Mouse (Mus musculus) forebrain, embryonic 14.5 days (tissue): ENCODE data around the gene Jam3. TPM values are rescaled to one million over a fixed set of nuclear protein-coding genes. Genes with fewer than 3 reads are reported as not detected.
"Not testable (repeated sequence)": the region's sequence is repeated elsewhere in the genome, so short reads cannot be mapped to it uniquely, and the experiment has no call there.

Experiments used
- ATAC-seq: fragments of 200-750 bp; cut with Nextera tagmentation; 2 replicates; pipeline ENCODE4 v1.8.0; 2017; ENCODE audit warnings: mild to moderate bottlenecking, moderate library complexity
- DNase-seq: peaks from one replicate; pipeline ENCODE4 v3.0.0-alpha.2; 2015; ENCODE audit warnings: low spot score
- H3K27ac ChIP-seq: fragments of 300-500 bp; sonication (generic); 2 replicates; pipeline ENCODE4 v1.5.1; 2014; ENCODE audit warnings: low read depth, mild to moderate bottlenecking, control low read depth, low read length, moderate library complexity
- H3K27me3 ChIP-seq: fragments of 300-500 bp; sonication (generic); replicated peaks from 2 replicates; pipeline ENCODE4 v1.6.1; 2014; ENCODE audit warnings: low read length, control low read depth, mixed read lengths; ENCODE audit not compliant: control insufficient read depth, insufficient read depth
- H3K36me3 ChIP-seq: fragments of 300-500 bp; sonication (generic); 2 replicates; pipeline ENCODE4 v1.6.1; 2014; ENCODE audit warnings: low read length, control low read depth; ENCODE audit not compliant: control insufficient read depth, insufficient read depth
- H3K4me1 ChIP-seq: fragments of 300-500 bp; sonication (generic); 2 replicates; pipeline ENCODE4 v1.6.1; 2014; ENCODE audit warnings: antibody characterized with exemption, low read length, control low read depth; ENCODE audit not compliant: control insufficient read depth, insufficient read depth
- H3K4me2 ChIP-seq: fragments of 300-500 bp; sonication (generic); 2 replicates; pipeline ENCODE4 v1.6.1; 2014; ENCODE audit warnings: mild to moderate bottlenecking, control low read depth, low read length
- H3K4me3 ChIP-seq: fragments of 300-500 bp; sonication (generic); 2 replicates; pipeline ENCODE4 v1.5.1; 2014; ENCODE audit warnings: low read depth, low read length, control low read depth
- H3K9ac ChIP-seq: fragments of 300-500 bp; sonication (generic); 2 replicates; pipeline ENCODE4 v1.6.1; 2014; ENCODE audit warnings: mild to moderate bottlenecking, low read length, control low read depth, moderate library complexity
- H3K9me3 ChIP-seq: fragments of 300-500 bp; sonication (generic); replicated peaks from 2 replicates; pipeline ENCODE4 v1.6.1; 2016; ENCODE audit warnings: low read length, control low read depth, mixed read lengths; ENCODE audit not compliant: control insufficient read depth
- WGBS: fragments of 180-500 bp; shearing (Covaris S2); extraction: QIAGEN DNeasy Blood & Tissue Kit; methylation state at CpG from one replicate; pipeline ENCODE4 v1.1.7; 2014; 5-methylcytosine and 5-hydroxymethylcytosine counted together
- polyA plus RNA-seq: library from polyadenylated mRNA; unstranded; fragments of >200 nt; fragmentation: Nextera tagmentation; extraction: Ambion mirVana; gene quantifications from 2 replicates; pipeline ENCODE4 v1.2.1, GENCODE M21; 2014

Gene Jam3
- polyA plus RNA-seq, 1 experiment from 2014 or later, result 72.1 TPM

GRCm38 (mm10) chr9:27163661-27164060, 8.4 kb upstream of the Jam3 start:
- WGBS, result 80% methylated on average over 5 of the region's 5 CpGs
- not testable (repeated sequence) for H3K36me3 ChIP-seq, H3K4me2 ChIP-seq, ATAC-seq, H3K4me3 ChIP-seq, H3K9ac ChIP-seq, H3K4me1 ChIP-seq, H3K27ac ChIP-seq, H3K9me3 ChIP-seq, DNase-seq, H3K27me3 ChIP-seq

GRCm38 (mm10) chr9:27153861-27154260, 1.4 kb downstream of the Jam3 start:
- peak overlapping the region; percentile 90 for H3K4me3 ChIP-seq
- H3K4me2 ChIP-seq, result peak overlapping the region; percentile 58
- H3K9me3 ChIP-seq, result no peaks in the 10 kb centered on the region
- H3K27ac ChIP-seq, result 0 out of 2 replicates have a peak overlapping the region, but pooled peaks have one; percentile 21
- ATAC-seq (no peak), DNase-seq (no peak)
- peak overlapping the region; percentile 87 for H3K9ac ChIP-seq
- peaks cover 31% of the 10 kb centered on the region for H3K4me1 ChIP-seq
- H3K27me3 ChIP-seq, result no peaks in the 10 kb centered on the region
- WGBS, result 36% methylated on average over 4 of the region's 4 CpGs
- no peaks in the 10 kb centered on the region for H3K36me3 ChIP-seq

- H3K27me3 ChIP-seq, result no peaks in the 10 kb centered on the region
- peak overlapping the region; percentile 68 for H3K27ac ChIP-seq
- no peak overlapping the region for H3K4me3 ChIP-seq
- peaks cover 39% of the 10 kb centered on the region for H3K4me1 ChIP-seq
- 22% methylated on average over 9 of the region's 9 CpGs for WGBS
- ATAC-seq (no peak), DNase-seq (peak; percentile 5)
- 0 out of 2 replicates have a peak, but pooled peaks cover 13% of the 10 kb centered on the region for H3K36me3 ChIP-seq
- no peaks in the 10 kb centered on the region for H3K9me3 ChIP-seq
- no peak overlapping the region for H3K9ac ChIP-seq
- H3K4me2 ChIP-seq, result peak overlapping the region; percentile 49
Observed at GRCm38 (mm10) chr9:27149836-27150235, 5.4 kb downstream of the Jam3 start.

GRCm38 (mm10) chr9:27148631-27149471, 6.4 kb downstream of the Jam3 start:
- H3K4me1 ChIP-seq, result peaks cover 34% of the 10 kb centered on the region
- ATAC-seq, result peak; percentile 94
- 5% methylated on average over 18 of the region's 18 CpGs for WGBS
- peak overlapping the region; percentile 68 for H3K27ac ChIP-seq
- no peaks in the 10 kb centered on the region for H3K9me3 ChIP-seq
- H3K27me3 ChIP-seq, result no peaks in the 10 kb centered on the region
- peak; percentile 91 for DNase-seq
- peak overlapping the region; percentile 6 for H3K9ac ChIP-seq
- H3K36me3 ChIP-seq, result 0 out of 2 replicates have a peak, but pooled peaks cover 13% of the 10 kb centered on the region
- H3K4me2 ChIP-seq, result peak overlapping the region; percentile 49
- peak overlapping the region; percentile 8; the same call in 1 of the 2 replicates for H3K4me3 ChIP-seq

GRCm38 (mm10) chr9:27147946-27148345, 7.3 kb downstream of the Jam3 start:
- Histone ChIP-seq H3K36me3 (peaks cover 13% of the 10 kb centered on the region; the same call in 1 of the 2 replicates), H3K27ac (no peak overlapping the region), H3K9ac (no peak overlapping the region), H3K9me3 (no peaks in the 10 kb centered on the region), H3K4me1 (peaks cover 31% of the 10 kb centered on the region), H3K4me2 (peak overlapping the region; percentile 49; the same call in 1 of the 2 replicates), H3K4me3 (no peak overlapping the region), H3K27me3 (no peaks in the 10 kb centered on the region)
- WGBS, result 44% methylated on average over 8 of the region's 8 CpGs
- no peak for ATAC-seq
- DNase-seq, result no peak

GRCm38 (mm10) chr9:27146826-27147225, 8.4 kb downstream of the Jam3 start:
- 95% methylated on average over 2 of the region's 2 CpGs for WGBS
- Histone ChIP-seq H3K4me2 (no peak overlapping the region), H3K27me3 (no peaks in the 10 kb centered on the region), H3K4me3 (no peak overlapping the region), H3K9me3 (no peaks in the 10 kb centered on the region), H3K36me3 (peaks cover 22% of the 10 kb centered on the region), H3K27ac (no peak overlapping the region), H3K9ac (no peak overlapping the region), H3K4me1 (peaks cover 31% of the 10 kb centered on the region)
- ATAC-seq, result no peak
- DNase-seq, result no peak

- Histone ChIP-seq H3K4me2 (no peak overlapping the region), H3K9ac (no peak overlapping the region), H3K36me3 (peaks cover 36% of the 10 kb centered on the region), H3K27me3 (no peaks in the 10 kb centered on the region), H3K4me3 (no peak overlapping the region), H3K4me1 (peaks cover 21% of the 10 kb centered on the region), H3K9me3 (no peaks in the 10 kb centered on the region), H3K27ac (no peak overlapping the region)
- ATAC-seq (no peak), DNase-seq (no peak)
- WGBS, result 82% methylated on average over 5 of the region's 5 CpGs
Observed at GRCm38 (mm10) chr9:27144996-27145395, 10.2 kb downstream of the Jam3 start.

GRCm38 (mm10) chr9:27144271-27144840, 10.9 kb downstream of the Jam3 start:
- H3K4me2 ChIP-seq, result no peak overlapping the region
- H3K36me3 ChIP-seq, result peaks cover 36% of the 10 kb centered on the region
- 88% methylated on average over 4 of the region's 4 CpGs for WGBS
- H3K9me3 ChIP-seq, result no peaks in the 10 kb centered on the region
- H3K27ac ChIP-seq, result no peak overlapping the region
- H3K27me3 ChIP-seq, result no peaks in the 10 kb centered on the region
- no peak overlapping the region for H3K4me3 ChIP-seq
- no peak overlapping the region for H3K9ac ChIP-seq
- peaks cover 16% of the 10 kb centered on the region for H3K4me1 ChIP-seq
- DNase-seq, result no peak
- ATAC-seq, result no peak
